Mouse (Mus musculus) Patski (cell line): Measurements from ENCODE around the gene Flt3l. TPM values are rescaled to one million over a fixed set of nuclear protein-coding genes. Genes with fewer than 3 reads are reported as not detected.
A peak's percentile ranks its signal among the peaks of the same experiment; 100 is the strongest.
"Not testable (repeated sequence)": the region's sequence is repeated elsewhere in the genome, so short reads cannot be mapped to it uniquely, and the experiment has no call there.

ENCODE experiments used
- ATAC-seq: fragments of 100-300 bp; one replicate; pipeline ENCODE4 v1.8.0; 2021
- CTCF ChIA-PET: fragments of 350-600 bp; sonication (Branson Sonifier 250); formaldehyde crosslinking; loops from one replicate; lab custom pipeline; 2022; ENCODE audit warnings: inconsistent platforms; lab: Charles Lee
- POLR2A ChIA-PET: fragments of 350-600 bp; sonication (Branson Sonifier 250); formaldehyde crosslinking; loops from one replicate; lab custom pipeline; 2022; ENCODE audit warnings: antibody characterized with exemption, inconsistent platforms; lab: Charles Lee
- DNase-seq: peaks from one replicate; pipeline ENCODE4 v3.0.0-alpha.2; 2011; ENCODE audit warnings: low read depth, low spot score
- H3K27me3 ChIP-seq: fragments of 371-371 bp; one replicate; pipeline ENCODE4 v1.5.1; 2021
- CTCF ChIP-seq: fragments of 100-300 bp; IDR thresholded peaks from one replicate; pipeline ENCODE4 v1.5.1; 2021
- in situ Hi-C: fragments of 300-500 bp; cut with MboI; formaldehyde crosslinking; loops from 3 replicates; pipeline ENCODE4 v1.11.1; 2018; ENCODE audit warnings: low pct_unique_long_range_greater_than_20kb, mixed read lengths
- polyA plus RNA-seq: library from polyadenylated mRNA; unstranded; gene quantifications from one replicate; pipeline ENCODE4 v1.2.3, GENCODE M21; 2021

The Flt3l gene
- polyA plus RNA-seq, 1 experiment from 2014 or later = 7.3 TPM

GRCm38 (mm10) chr7:45156206-45156605 lies 20.0 kb upstream of the Flt3l start:
- no peaks in the 10 kb centered on the region for H3K27me3 ChIP-seq
- no peak for TF ChIP-seq CTCF
- CTCF ChIA-PET = no interaction called here
- POLR2A ChIA-PET = no interaction called here
- DNase-seq (no peak), ATAC-seq (no peak)
- in situ Hi-C loops = no loop called here

- TF ChIP-seq CTCF = no peak
- DNase-seq = no peak
- ChIA-PET CTCF (interaction anchor here (0.6 to 1.6 kb wide), 3 partner anchors 7 to 145 kb away, joined by 3 to 5 read pairs (median 3); partner anchors contain the start of gene Slc17a7), POLR2A (interaction anchor here (0.6 kb wide), 1 partner anchor 49 kb away, joined by 3 read pairs; the partner anchor contains the start of gene Ccdc155)
- no peaks in the 10 kb centered on the region for H3K27me3 ChIP-seq
- in situ Hi-C loops = no loop called here
- no peak for ATAC-seq
Observed at GRCm38 (mm10) chr7:45155590-45155989, 19.4 kb upstream of the Flt3l start.

- no peaks in the 10 kb centered on the region for H3K27me3 ChIP-seq
- DNase-seq (no peak), ATAC-seq (no peak)
- ChIA-PET CTCF (interaction anchor here (0.6 to 2.7 kb wide), 5 partner anchors 8 to 146 kb away, joined by 3 to 10 read pairs (median 3); partner anchors contain the start of genes Flt3l, Gm45713 and Slc17a7), POLR2A (interaction anchor here (0.6 to 0.7 kb wide), 2 partner anchors 11 to 50 kb away, joined by 3 read pairs; partner anchors contain the start of gene Ccdc155)
- in situ Hi-C loops = no loop called here
- TF ChIP-seq CTCF = no peak
Observed at GRCm38 (mm10) chr7:45154993-45155514, 18.8 kb upstream of the Flt3l start.

- no peak for TF ChIP-seq CTCF
- no peaks in the 10 kb centered on the region for H3K27me3 ChIP-seq
- in situ Hi-C loops = no loop called here
- POLR2A ChIA-PET = interaction anchor here (0.7 kb wide), 1 partner anchor 11 kb away, joined by 3 read pairs; no protein-coding TSS in a partner anchor
- CTCF ChIA-PET = interaction anchor here (0.7 to 2.7 kb wide), 4 partner anchors 9 to 94 kb away, joined by 3 to 10 read pairs (median 4); partner anchors contain the start of genes Flt3l, Gm45713 and Slc17a7
- ATAC-seq (peak; percentile 83), DNase-seq (peak; percentile 62)
Observed at GRCm38 (mm10) chr7:45154096-45154992, 18.1 kb upstream of the Flt3l start, which contains the start of the genes Pih1d1 and Aldh16a1. Gene Pih1d1 (plus strand): TSS chr7:45154303. Gene Aldh16a1 (minus strand): TSS chr7:45154584.

- H3K27me3 ChIP-seq = no peaks in the 10 kb centered on the region
- POLR2A ChIA-PET = no interaction called here
Observed at GRCm38 (mm10) chr7:45153586-45153985, 17.4 kb upstream of the Flt3l start.

GRCm38 (mm10) chr7:45153052-45153451 lies 16.8 kb upstream of the Flt3l start:
- in situ Hi-C loops, H3K27me3 ChIP-seq, POLR2A ChIA-PET, DNase-seq, ATAC-seq: not testable (repeated sequence)
- CTCF ChIA-PET = interaction anchor here (2.7 kb wide), 1 partner anchor 16 kb away, joined by 10 read pairs; the partner anchor contains the start of genes Flt3l and Gm45713

More at GRCm38 (mm10) chr7:45153586-45153985, 17.4 kb upstream of the Flt3l start:
- TF ChIP-seq CTCF = no peak
- ATAC-seq = no peak
- CTCF ChIA-PET = interaction anchor here (2.7 kb wide), 1 partner anchor 16 kb away, joined by 10 read pairs; the partner anchor contains the start of genes Flt3l and Gm45713
- no peak for DNase-seq
- in situ Hi-C loops = no loop called here

GRCm38 (mm10) chr7:45151303-45151702 lies 15.1 kb upstream of the Flt3l start:
- ChIA-PET CTCF (interaction anchor here (1.1 kb wide), 1 partner anchor 13 kb away, joined by 4 read pairs; no protein-coding TSS in a partner anchor), POLR2A (no interaction called here)
- ATAC-seq = no peak
- no peak for TF ChIP-seq CTCF
- in situ Hi-C loops = no loop called here
- no peak for DNase-seq
- H3K27me3 ChIP-seq = no peaks in the 10 kb centered on the region

- in situ Hi-C loops = no loop called here
- no peaks in the 10 kb centered on the region for H3K27me3 ChIP-seq
- CTCF ChIA-PET = no interaction called here
- ATAC-seq (no peak), DNase-seq (no peak)
- no peak for TF ChIP-seq CTCF
- POLR2A ChIA-PET = interaction anchor here (0.7 to 1.1 kb wide), 2 partner anchors 23 to 203 kb away, joined by 4 read pairs; no protein-coding TSS in a partner anchor
Observed at GRCm38 (mm10) chr7:45150321-45150720, 14.1 kb upstream of the Flt3l start.

- ChIA-PET CTCF (no interaction called here), POLR2A (interaction anchor here (1.1 kb wide), 1 partner anchor 22 kb away, joined by 4 read pairs; no protein-coding TSS in a partner anchor)
- in situ Hi-C loops = no loop called here
- no peak for TF ChIP-seq CTCF
- DNase-seq = no peak
- no peaks in the 10 kb centered on the region for H3K27me3 ChIP-seq
- ATAC-seq = no peak
Observed at GRCm38 (mm10) chr7:45149545-45149944, 13.3 kb upstream of the Flt3l start.

GRCm38 (mm10) chr7:45148534-45149098 lies 12.4 kb upstream of the Flt3l start:
- TF ChIP-seq CTCF = no peak
- CTCF ChIA-PET = no interaction called here
- POLR2A ChIA-PET = interaction anchor here (0.5 kb wide), 1 partner anchor 174 kb away, joined by 3 read pairs; no protein-coding TSS in a partner anchor
- in situ Hi-C loops = no loop called here
- ATAC-seq = no peak
- H3K27me3 ChIP-seq = no peaks in the 10 kb centered on the region
- no peak for DNase-seq
